Mouse (Mus musculus) forebrain, embryonic 11.5 days (tissue): Measurements from ENCODE around the gene Ccdc8. TPM values are rescaled to one million over a fixed set of nuclear protein-coding genes. Genes with fewer than 3 reads are reported as not detected.

Experiments
- ATAC-seq: fragments of 200-750 bp; cut with Nextera tagmentation; replicated peaks from 2 replicates; pipeline ENCODE4 v1.8.0; 2017; ENCODE audit warnings: moderate TSS enrichment; ENCODE audit not compliant: low FRiP score
- DNase-seq: peaks from one replicate; pipeline ENCODE4 v3.0.0-alpha.2; 2017; ENCODE audit warnings: low spot score
- H3K27ac ChIP-seq: fragments of 300-500 bp; sonication (generic); 2 replicates; pipeline ENCODE4 v1.5.1; 2014; ENCODE audit warnings: low read depth, low read length
- H3K27me3 ChIP-seq: fragments of 300-500 bp; sonication (generic); 2 replicates; pipeline ENCODE4 v1.6.1; 2014; ENCODE audit warnings: mild to moderate bottlenecking, low read length, mixed read lengths; ENCODE audit not compliant: control insufficient read depth, insufficient read depth
- H3K36me3 ChIP-seq: fragments of 300-500 bp; sonication (generic); 2 replicates; pipeline ENCODE4 v1.6.1; 2014; ENCODE audit warnings: mild to moderate bottlenecking, low read length, moderate library complexity, mixed read lengths; ENCODE audit not compliant: control insufficient read depth, insufficient read depth
- H3K4me1 ChIP-seq: fragments of 300-500 bp; sonication (generic); replicated peaks from 2 replicates; pipeline ENCODE4 v1.6.1; 2014; ENCODE audit warnings: low read length, mixed read lengths; ENCODE audit not compliant: control insufficient read depth, insufficient read depth
- H3K4me2 ChIP-seq: fragments of 300-500 bp; sonication (generic); 2 replicates; pipeline ENCODE4 v1.6.1; 2014; ENCODE audit warnings: low read depth, mild to moderate bottlenecking, low read length, moderate library complexity, mixed read lengths; ENCODE audit not compliant: severe bottlenecking
- H3K4me3 ChIP-seq: fragments of 300-500 bp; sonication (generic); 2 replicates; pipeline ENCODE4 v1.5.1; 2014; ENCODE audit warnings: low read depth, low read length
- H3K9ac ChIP-seq: fragments of 300-500 bp; sonication (generic); 2 replicates; pipeline ENCODE4 v1.6.1; 2014; ENCODE audit warnings: low read length
- H3K9me3 ChIP-seq: fragments of 300-500 bp; sonication (generic); 2 replicates; pipeline ENCODE4 v1.6.1; 2016; ENCODE audit warnings: low read length, mixed read lengths; ENCODE audit not compliant: control insufficient read depth
- WGBS: fragments of 180-500 bp; shearing (Covaris S2); extraction: QIAGEN DNeasy Blood & Tissue Kit; methylation state at CpG from one replicate; pipeline ENCODE4 v1.1.7; 2014; 5-methylcytosine and 5-hydroxymethylcytosine counted together
- polyA plus RNA-seq: library from polyadenylated mRNA; unstranded; fragments of >200 nt; fragmentation: Nextera tagmentation; extraction: Ambion mirVana; gene quantifications from 2 replicates; pipeline ENCODE4 v1.2.1, GENCODE M21; 2014

Gene Ccdc8
- polyA plus RNA-seq: 19.0 and 19.5 TPM in 2 replicates

DNA sequence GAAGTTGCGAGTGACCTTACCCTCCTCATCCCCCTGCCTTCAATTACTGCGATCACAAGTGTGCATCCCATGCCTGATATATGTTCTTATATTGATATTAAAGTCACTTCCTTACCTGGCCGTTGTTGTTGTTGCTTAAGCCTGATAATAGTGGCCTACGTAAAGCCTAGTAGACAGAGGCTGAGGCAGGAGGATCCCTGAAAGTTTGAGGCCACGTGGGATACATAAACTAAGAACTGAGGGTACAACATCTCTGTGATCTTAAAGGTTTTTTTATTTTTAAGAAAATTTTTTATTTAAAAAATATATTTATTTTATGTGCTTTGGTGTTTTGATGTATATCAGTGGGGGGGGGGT lies at the start of gene Ccdc8:
Gene Ccdc8 (plus strand): TSS at position 258 of the 357 bp plus-strand sequence.
- no peaks in the 10 kb centered on the region for H3K9me3 ChIP-seq
- DNase-seq: no peak
- H3K36me3 ChIP-seq: no peaks in the 10 kb centered on the region
- H3K27ac ChIP-seq: peak within 1 kb of the TSS; percentile 60
- peaks cover 19% of the 10 kb centered on the region for H3K4me1 ChIP-seq
- peak within 1 kb of the TSS; percentile 45 for H3K4me3 ChIP-seq
- peak within 1 kb of the TSS; percentile 80; the same call in 1 of the 2 replicates for H3K4me2 ChIP-seq
- H3K9ac ChIP-seq: peak within 1 kb of the TSS; percentile 82
- WGBS: 95% methylated on average over 5 of the region's 5 CpGs
- ATAC-seq: no peak
- no peaks in the 10 kb centered on the region for H3K27me3 ChIP-seq

DNA sequence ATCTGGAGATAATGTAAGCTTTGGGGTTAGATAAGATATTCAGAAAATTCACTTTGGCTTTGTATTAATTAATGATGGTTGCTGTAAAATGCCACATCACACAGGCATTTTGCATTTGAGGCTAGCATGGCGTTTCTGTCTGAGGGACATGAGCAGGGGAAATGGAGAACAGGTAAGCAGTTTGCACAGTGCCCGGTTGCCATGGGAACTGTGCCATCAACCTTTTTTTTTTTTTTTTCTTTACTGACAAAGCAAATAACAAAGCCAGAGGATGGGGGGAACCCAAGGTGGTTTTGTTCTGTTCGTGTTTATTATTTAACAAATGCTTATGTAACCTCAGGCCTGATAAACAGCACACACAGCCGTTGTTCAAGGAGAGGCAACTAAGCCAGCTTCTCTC lies 49.6 kb upstream of the Ccdc8 start:
- Histone ChIP-seq H3K4me2 (no peak overlapping the region), H3K27me3 (peaks cover 29% of the 10 kb centered on the region), H3K4me1 (peaks cover 19% of the 10 kb centered on the region), H3K36me3 (no peaks in the 10 kb centered on the region), H3K27ac (peak overlapping the region; percentile 20; the same call in 1 of the 2 replicates), H3K9me3 (no peaks in the 10 kb centered on the region), H3K4me3 (no peak overlapping the region), H3K9ac (no peak overlapping the region)
- ATAC-seq: no peak
- 60% methylated on average over 4 of the region's 4 CpGs for WGBS
- no peak for DNase-seq

DNA sequence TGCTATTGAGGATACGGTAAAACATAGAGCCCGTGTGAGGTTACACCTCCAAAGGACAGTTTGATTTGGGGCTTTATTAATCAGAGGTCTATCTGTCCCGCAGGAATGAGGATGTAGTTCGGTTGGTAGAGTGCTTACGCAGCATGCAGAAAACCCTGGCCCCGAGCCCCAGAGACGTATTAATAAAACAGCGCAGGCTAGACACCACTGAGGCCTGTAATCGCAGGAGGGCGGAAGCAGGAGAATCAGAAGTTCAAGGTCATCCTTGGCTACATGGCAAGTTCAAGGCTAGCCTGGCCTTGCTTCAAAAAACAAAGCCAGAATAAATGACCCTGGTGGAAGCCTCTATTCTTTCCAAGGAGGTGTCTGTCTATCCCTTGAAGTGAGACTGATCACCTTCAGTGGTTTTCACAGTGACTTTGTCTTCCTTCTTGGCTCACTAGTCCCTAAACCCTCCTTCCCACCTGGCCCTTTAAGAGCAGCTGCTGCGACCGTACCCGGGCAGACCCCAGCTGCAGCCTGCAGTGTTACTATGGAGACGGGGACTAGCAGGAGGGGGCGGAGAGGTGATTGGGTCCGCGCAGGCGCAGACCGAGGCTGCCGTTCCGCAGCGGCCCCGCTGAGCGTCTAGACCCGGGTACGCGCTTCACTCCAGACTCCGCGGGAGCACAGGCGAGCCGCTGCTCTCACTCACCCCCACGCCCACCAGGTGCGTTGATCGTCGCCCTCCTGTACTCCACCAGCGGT lies 48.3 kb upstream of the Ccdc8 start, which contains the start of gene Pnmal2:
Gene Pnmal2 (plus strand): TSS at position 622 of the 747 bp plus-strand sequence.
- H3K36me3 ChIP-seq: no peaks in the 10 kb centered on the region
- WGBS: 15% methylated on average over 36 of the region's 36 CpGs
- ATAC-seq: peak; percentile 91
- H3K9me3 ChIP-seq: no peaks in the 10 kb centered on the region
- peak; percentile 95 for DNase-seq
- H3K4me3 ChIP-seq: peak within 1 kb of the TSS; percentile 61
- peaks cover 22% of the 10 kb centered on the region for H3K4me1 ChIP-seq
- peak within 1 kb of the TSS; percentile 15; the same call in 1 of the 2 replicates for H3K27ac ChIP-seq
- peak within 1 kb of the TSS; percentile 91 for H3K4me2 ChIP-seq
- peaks cover 43% of the 10 kb centered on the region for H3K27me3 ChIP-seq
- H3K9ac ChIP-seq: peak within 1 kb of the TSS; percentile 78

DNA sequence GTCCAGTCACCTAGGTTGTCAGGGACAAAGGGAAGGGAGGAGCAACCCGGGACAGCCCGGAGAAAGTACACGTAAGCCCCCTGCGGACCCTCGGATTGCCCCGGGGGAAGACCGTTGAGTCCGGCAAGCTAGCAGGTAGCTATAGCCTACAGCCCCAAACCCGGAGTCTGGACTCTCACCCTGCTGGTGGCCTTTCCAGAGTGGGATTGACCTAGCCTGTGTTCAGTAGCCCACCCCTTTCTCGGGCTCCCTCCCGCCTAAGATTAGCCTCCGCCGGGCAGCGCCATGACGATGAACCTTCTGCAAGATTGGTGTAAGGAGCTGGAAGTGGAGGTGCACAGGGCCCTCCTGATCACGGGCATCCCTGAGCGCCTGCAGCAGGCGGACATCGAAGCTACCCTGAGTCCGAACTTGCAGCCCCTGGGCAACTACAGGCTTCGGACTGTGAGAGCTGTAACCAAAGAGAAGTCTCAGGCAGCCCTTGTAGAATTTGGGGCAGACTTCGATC lies 47.6 kb upstream of the Ccdc8 start:
- Histone ChIP-seq H3K36me3 (no peaks in the 10 kb centered on the region), H3K4me1 (peaks cover 24% of the 10 kb centered on the region), H3K9ac (peak overlapping the region; percentile 78), H3K27ac (peak overlapping the region; percentile 15; the same call in 1 of the 2 replicates), H3K27me3 (peaks cover 45% of the 10 kb centered on the region), H3K4me2 (peak overlapping the region; percentile 91), H3K4me3 (peak overlapping the region; percentile 61), H3K9me3 (no peaks in the 10 kb centered on the region)
- DNase-seq: no peak
- ATAC-seq: no peak
- WGBS: under 1% methylated on average over 22 of the region's 22 CpGs

DNA sequence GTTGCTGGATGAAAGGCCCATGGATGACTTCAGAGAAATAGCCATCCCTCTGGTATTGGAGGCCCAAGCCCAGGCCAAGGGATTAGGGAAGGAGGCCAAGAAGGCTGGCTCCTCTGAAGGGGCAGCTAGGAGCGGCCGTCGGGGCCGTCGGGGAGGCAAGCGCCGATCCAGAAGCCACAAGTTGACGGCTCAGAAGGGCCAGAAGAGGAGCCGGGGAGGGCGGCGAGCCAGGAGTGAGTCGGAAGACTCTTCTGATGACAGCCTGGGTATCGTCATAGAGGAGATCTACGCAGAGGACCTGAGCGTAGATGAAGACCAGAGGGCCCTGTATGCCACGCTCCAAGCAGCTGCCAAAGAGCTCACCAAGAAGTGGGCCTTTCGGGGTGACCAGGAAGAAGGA lies 47.1 kb upstream of the Ccdc8 start:
- Histone ChIP-seq H3K4me1 (peaks cover 22% of the 10 kb centered on the region), H3K27ac (no peak overlapping the region), H3K36me3 (no peaks in the 10 kb centered on the region), H3K9ac (peak overlapping the region; percentile 78), H3K27me3 (peaks cover 46% of the 10 kb centered on the region), H3K4me3 (peak overlapping the region; percentile 61), H3K4me2 (peak overlapping the region; percentile 91), H3K9me3 (no peaks in the 10 kb centered on the region)
- 11% methylated on average over 17 of the region's 17 CpGs for WGBS
- ATAC-seq (no peak), DNase-seq (no peak)

DNA sequence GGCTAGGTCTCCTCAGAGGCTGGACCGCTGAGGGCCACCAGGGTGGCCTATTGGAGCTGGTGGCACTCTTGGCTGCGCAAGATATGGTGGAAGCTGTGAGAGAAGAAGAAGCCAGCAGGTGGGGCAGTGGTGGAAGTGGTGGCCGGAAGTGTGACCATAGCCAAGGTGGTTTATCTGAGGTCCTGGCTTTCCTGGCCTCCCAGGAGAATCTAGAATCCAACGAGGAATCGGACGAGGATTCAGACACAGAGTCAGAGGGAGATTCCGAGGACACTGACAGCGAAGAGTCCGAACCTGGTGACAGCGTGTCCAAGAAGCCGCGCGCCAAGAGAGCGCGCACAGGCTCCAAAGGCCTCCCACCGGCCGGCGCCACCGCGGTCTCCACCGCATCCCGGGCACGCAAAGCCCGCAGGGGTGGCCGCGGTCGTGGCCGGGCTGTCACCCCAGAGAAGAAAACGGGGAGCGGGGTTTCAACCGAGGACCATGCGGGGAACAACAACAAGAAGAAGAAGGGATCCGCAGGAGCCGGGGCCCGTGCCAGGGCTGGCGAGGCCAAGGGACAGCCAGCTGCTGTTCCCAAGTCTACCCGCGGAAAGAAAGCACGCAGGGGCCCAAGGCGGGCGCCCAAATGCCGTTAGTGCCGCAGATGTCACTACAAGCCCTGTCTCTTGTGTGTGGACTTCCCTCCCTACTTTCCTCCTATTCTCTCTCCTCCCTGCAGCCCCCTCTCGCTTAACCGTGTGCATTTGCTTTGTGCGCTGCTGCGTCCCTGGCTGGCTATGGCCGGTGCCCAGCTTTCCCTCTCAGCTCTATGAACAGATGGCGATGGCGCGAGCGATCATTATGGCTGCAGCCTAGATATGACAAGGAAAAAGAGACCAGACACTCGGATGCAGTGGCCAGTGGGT lies 45.8 kb upstream of the Ccdc8 start:
- H3K36me3 ChIP-seq: no peaks in the 10 kb centered on the region
- H3K4me2 ChIP-seq: peak overlapping the region; percentile 64
- peaks cover 25% of the 10 kb centered on the region for H3K4me1 ChIP-seq
- no peak overlapping the region for H3K27ac ChIP-seq
- H3K27me3 ChIP-seq: peaks cover 46% of the 10 kb centered on the region
- WGBS: 1% methylated on average over 53 of the region's 53 CpGs
- H3K9ac ChIP-seq: peak overlapping the region; percentile 56
- H3K4me3 ChIP-seq: peak overlapping the region; percentile 34
- ATAC-seq (no peak), DNase-seq (no peak)
- no peaks in the 10 kb centered on the region for H3K9me3 ChIP-seq

DNA sequence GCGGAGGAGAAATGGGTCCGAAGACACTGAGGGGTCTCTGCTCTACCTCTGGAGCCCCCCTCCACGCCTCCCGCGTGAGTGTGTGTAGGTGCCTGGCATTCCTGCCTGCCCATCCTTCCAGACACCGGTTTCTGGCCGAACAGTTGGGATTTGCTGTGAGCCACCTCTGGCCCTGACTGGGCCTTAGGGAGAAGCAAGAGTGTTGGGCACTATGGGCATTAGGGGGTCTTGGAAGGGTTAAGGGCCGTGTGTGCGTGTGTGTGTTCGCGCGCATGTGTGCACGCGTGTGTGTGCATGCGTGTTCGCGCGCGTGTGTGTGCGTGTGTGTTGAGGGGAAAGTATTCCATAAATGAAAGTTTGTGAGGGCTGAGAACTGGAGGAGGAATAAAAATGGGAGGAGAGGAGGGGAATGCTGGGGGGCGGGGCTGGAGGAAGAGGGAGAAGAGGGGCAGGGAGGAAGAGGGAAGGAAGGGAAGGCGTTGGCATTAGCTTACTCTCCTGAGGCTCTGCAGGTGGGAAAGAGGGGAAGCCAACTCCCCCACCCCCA lies 45.1 kb upstream of the Ccdc8 start:
- Histone ChIP-seq H3K27ac (no peak overlapping the region), H3K4me1 (peaks cover 25% of the 10 kb centered on the region), H3K9me3 (no peaks in the 10 kb centered on the region), H3K4me2 (peak overlapping the region; percentile 64), H3K9ac (peak overlapping the region; percentile 56), H3K36me3 (no peaks in the 10 kb centered on the region), H3K4me3 (peak overlapping the region; percentile 34), H3K27me3 (peaks cover 46% of the 10 kb centered on the region)
- no peak for ATAC-seq
- 14% methylated on average over 21 of the region's 22 CpGs for WGBS
- no peak for DNase-seq

DNA sequence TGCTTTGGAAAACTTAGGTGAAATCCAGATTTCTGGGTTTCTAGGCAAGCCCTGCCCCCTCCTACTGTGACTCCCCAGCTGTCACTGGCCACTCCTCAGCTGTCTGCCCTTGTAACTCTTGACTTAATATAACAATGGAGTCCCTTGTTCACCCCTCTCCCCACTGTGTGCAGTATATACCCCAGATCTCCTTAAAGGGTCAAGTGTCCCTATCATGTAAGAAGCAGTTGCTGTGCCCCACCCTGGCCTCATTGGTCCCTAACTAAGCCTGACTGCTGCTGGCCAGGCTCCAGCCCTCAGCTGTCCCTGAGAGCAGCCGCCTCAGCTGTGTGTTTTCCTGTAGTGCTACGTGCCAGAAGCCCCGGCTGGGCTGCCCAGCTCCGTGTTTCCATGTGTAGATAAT lies 44.5 kb upstream of the Ccdc8 start:
- DNase-seq: no peak
- Histone ChIP-seq H3K27ac (no peak overlapping the region), H3K27me3 (peaks cover 46% of the 10 kb centered on the region), H3K9me3 (no peaks in the 10 kb centered on the region), H3K4me1 (peaks cover 23% of the 10 kb centered on the region), H3K9ac (peak overlapping the region; percentile 23; the same call in 1 of the 2 replicates), H3K4me2 (peak overlapping the region; percentile 64; the same call in 1 of the 2 replicates), H3K4me3 (peak overlapping the region; percentile 34), H3K36me3 (no peaks in the 10 kb centered on the region)
- ATAC-seq: no peak
- WGBS: 9% methylated on average over 4 of the region's 4 CpGs
